Mouse (Mus musculus) layer of hippocampus, adult 2 months (tissue): ENCODE data around the gene Retnla. TPM values are rescaled to one million over a fixed set of nuclear protein-coding genes. Genes with fewer than 3 reads are reported as not detected.
"Not testable (repeated sequence)": the region's sequence is repeated elsewhere in the genome, so short reads cannot be mapped to it uniquely, and the experiment has no call there.

Experiments used
- DNase-seq, 2 experiments: peaks; one replicate each; pipeline ENCODE4 v3.0.0; 2022; ENCODE audit warnings: low spot score in 2 of 2
- H3K27ac ChIP-seq: fragments of 200-600 bp; 2 replicates; pipeline ENCODE4 v1.8.1; 2022
- H3K4me3 ChIP-seq: fragments of 200-600 bp; 2 replicates; pipeline ENCODE4 v1.8.1; 2022; ENCODE audit warnings: mild to moderate bottlenecking
- CTCF ChIP-seq: fragments of 200-600 bp; conservative IDR thresholded peaks from 2 replicates; pipeline ENCODE4 v1.8.1; 2022; ENCODE audit warnings: antibody characterized with exemption, mild to moderate bottlenecking, moderate library complexity
- total RNA-seq, 2 experiments: library from RNA; stranded (reverse); gene quantifications; 2 replicates each; pipeline ENCODE4 v1.2.3; 2021

Retnla gene
- total RNA-seq, 2 experiments from 2014 or later, result not detected

DNA sequence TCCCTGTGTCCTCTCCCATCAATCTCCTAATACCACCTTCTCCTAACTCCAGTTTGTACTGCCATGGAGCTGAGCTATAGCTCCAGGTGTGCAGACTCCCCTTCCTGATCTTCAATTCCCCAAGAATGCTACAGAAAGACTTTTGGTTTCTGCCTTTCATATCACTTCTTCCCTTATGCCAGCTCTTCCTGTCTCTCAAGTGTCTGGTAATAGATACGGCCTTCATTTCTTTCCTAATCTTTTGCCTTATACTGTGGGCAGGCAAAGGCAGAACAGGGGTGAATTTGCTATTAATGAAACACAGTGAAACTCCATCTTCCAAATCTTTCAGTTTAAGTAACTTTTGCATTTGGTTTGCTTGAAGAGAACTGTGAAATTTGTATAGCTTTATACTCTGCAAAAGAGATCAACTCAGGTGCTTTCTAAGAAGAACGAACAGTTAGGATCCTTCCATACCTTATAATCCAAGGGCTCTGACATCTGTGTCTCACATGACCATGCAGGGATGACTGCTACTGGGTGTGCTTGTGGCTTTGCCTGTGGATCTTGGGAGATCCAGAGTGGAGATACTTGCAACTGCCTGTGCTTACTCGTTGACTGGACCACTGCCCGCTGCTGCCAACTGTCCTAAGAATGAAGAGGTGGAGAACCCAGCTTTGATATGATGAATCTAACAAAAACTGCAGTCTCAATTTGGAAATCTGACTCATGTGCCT, 1.5 kb downstream of the Retnla start:
- TF ChIP-seq CTCF, result no peak
- DNase-seq, result no peak

DNA sequence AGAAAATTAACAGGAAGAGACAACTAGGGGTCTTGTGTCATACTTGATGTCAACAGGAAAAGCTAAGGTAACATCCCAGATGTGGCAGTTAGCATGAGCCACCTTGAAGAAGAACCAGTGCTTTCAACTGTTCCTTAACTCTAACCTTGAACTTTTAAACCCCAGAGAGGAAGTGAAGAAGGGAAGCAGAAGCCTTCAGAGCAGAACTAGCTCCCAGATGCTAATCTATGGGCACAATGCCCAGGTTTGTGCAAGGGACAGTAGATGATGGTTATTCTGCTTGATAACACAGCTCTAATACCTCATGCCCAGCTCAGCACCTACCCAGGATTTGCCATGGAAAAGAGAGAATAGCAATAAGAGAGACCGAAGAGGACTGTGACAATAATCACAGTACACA, 22.7 kb downstream of the Retnla start:
- not testable (repeated sequence) for H3K27ac ChIP-seq, DNase-seq, H3K4me3 ChIP-seq

More for the DNA sequence above, 1.5 kb downstream of the Retnla start:
- Histone ChIP-seq H3K27ac (no peak overlapping the region), H3K4me3 (no peak overlapping the region)

DNA sequence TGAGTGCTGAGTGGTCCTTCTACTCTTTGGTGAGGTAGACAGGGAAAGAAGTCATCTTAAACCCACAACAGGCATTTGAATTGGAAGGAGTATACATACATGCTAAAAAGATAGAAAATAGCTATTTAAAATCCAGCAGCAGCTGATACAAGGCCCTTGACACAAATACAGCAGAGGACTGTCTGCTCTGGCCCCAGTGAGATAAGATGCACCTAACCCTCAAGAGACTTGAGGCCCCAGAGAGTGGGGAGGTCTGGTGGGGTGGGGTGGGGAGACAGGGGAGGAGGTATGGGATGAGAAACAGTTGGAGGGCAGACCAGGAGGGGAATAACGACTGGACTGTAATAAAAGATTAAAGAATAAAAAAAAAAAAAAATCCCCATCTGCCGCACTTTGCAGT, 25.3 kb downstream of the Retnla start:
- no peak for TF ChIP-seq CTCF
- H3K4me3 ChIP-seq, result no peak overlapping the region
- no peak overlapping the region for H3K27ac ChIP-seq
- no peak for DNase-seq

DNA sequence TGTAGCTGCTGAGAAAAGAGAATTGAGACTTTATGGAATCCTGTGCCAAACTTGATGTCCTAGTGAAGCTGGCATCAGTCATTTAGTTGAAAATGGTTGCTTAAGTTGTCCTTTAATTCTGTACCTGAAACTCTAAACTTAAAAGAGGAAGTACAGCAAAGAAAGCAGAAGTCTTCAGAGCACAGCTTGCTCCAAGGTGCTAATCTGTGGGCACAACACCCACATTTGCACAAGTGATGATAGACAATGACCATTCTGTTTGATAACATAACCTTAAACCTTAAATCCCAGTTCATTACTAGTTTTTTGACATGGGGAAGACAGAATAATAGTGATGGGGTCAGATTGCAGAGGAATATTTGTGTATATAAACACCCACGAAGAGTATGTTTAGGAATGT, 26.3 kb downstream of the Retnla start:
- DNase-seq, result no peak
- Histone ChIP-seq H3K27ac (no peak overlapping the region), H3K4me3 (no peak overlapping the region)
- no peak for TF ChIP-seq CTCF

DNA sequence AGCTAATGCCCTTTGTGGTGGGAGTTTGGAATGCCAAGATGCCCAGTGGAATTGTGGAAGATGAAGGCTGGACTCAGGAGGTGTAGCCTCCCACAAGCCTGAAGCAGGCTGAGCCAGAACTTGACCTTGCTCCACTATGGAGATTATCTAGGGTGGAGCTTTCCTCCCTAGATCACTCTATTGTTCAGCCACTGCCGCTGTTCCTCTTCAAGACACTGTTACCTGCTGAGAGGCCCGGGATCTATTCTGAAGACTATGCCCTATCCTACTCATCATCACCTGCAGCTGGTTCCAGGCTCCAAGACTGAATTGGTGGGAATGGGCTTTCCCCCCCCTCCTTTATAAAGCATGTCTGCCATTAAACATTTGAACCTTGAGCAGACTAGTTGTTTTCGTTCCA, 27.3 kb downstream of the Retnla start:
- no peak for TF ChIP-seq CTCF
- Histone ChIP-seq H3K27ac (no peak overlapping the region), H3K4me3 (no peak overlapping the region)
- no peak for DNase-seq

DNA sequence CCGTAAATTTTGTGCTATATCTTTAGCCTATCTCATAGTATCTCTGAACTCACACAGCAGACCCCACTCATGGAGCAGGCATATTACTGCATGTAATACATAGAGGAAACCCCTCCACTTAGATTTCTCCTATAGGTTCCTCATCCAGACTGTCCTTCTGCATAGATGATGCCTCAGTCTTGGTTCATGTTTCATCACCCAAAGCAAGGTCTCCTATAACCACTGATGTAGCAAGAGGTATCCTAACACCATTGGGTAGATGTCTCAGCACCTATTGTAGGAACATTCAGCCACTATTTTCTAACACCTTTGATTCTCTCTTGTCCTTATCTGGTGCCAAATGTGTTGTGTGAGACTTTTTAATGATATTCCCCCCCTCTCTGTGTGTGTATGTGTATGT, 29.4 kb downstream of the Retnla start:
- no peak for DNase-seq
- Histone ChIP-seq H3K27ac (no peak overlapping the region), H3K4me3 (no peak overlapping the region)
- TF ChIP-seq CTCF, result no peak

DNA sequence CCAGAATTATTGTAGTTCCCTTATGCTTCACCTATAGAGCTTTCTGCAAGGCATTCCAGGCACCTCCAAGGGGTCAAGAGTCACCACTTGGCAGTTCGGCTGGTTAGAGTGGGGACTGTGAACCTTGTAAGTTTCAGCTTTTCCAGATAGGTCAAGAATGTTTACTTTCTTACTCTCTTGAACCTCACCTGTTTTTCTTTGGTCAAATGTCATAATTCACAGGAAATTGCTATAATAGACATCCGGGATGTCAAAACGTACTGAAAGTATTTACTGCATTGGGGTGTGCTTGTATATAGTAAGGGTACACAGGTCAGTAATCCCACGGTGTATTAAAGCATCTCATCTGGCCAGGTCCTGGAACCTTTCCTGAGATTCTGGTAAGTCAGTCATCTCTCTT, 30.0 kb downstream of the Retnla start, which contains the start of gene Retnlg:
Gene Retnlg (plus strand): TSS at position 301 of the 400 bp plus-strand sequence.
- H3K27ac ChIP-seq, result no peak within 1 kb of the TSS
- H3K4me3 ChIP-seq, result no peak within 1 kb of the TSS
- no peak for DNase-seq
- no peak for TF ChIP-seq CTCF

DNA sequence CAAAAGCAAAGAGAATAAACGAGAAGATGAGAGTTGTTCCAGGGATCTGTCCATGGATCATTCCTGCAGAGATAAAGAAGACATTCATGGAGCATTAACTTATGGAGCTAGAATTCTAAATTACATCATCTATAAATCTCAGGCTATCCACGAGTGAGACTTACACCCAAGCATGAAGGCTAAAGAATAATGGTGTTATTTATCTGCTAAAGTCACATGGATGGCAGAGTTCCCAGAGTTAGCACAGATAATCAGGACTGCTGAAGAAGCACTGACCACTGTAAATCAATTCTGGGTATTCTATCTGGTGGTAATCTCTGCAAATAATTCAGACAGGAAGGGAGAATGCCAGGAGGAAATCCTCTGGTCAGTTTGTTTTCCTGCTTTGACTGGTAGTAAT, 48.4 kb downstream of the Retnla start:
- no peak overlapping the region for H3K4me3 ChIP-seq
- no peak overlapping the region for H3K27ac ChIP-seq
- no peak for TF ChIP-seq CTCF
- no peak for DNase-seq

Other genes with a start within 250 kb of the Retnla start
- under 1 TPM in 1 of 2 experiments, not detected in 1; 0.44 TPM for gene Trat1, start 70.5 kb upstream of the Retnla start, total RNA-seq
- gene Retnlb, start 25.7 kb upstream of the Retnla start, total RNA-seq, result not detected
- not detected for gene Retnlg, start 30.1 kb downstream of the Retnla start, total RNA-seq
- 10 to 100 TPM; 83.7 to 84.5 TPM for gene Dzip3, start 151.6 kb downstream of the Retnla start, total RNA-seq
- 1 to 10 TPM; 2.1 to 2.6 TPM for gene Cip2a, start 151.6 kb downstream of the Retnla start, total RNA-seq
- under 1 TPM; 0.47 to 0.77 TPM for gene Myh15, start 214.9 kb downstream of the Retnla start, total RNA-seq